Mouse (Mus musculus): Measurements from ENCODE around the gene 9430007A20Rik. TPM values are rescaled to one million over a fixed set of nuclear protein-coding genes. Genes with fewer than 3 reads are reported as not detected.

Gene 9430007A20Rik
- polyA plus RNA-seq, 1 experiment from 2014 or later, result not detected

DNA sequence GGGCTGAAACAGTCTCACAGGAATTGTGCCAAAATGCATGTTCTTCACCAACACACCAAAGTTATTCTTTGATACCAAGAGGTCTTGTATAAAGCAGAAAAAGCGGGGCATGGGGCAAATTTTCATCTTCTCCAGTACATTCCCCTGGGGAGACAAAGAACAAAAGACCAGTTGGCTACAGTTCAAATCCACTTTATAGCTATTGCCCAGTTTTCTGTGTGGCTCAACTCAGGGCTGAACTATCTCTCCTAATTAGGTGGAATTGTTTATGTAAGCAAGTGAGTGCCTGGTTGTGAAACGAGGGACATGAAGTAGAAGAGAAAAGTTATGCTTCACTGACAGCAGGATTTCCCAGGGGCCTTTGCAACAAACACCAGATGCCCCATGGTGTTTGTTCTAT, 41.6 kb downstream of the 9430007A20Rik start:
- no peak for DNase-seq

GRCm38 (mm10) chr4:144565034-144565433, 45.4 kb downstream of the 9430007A20Rik start, which contains the start of gene Gm13124:
Gm13124 (minus strand) TSS chr4:144565134.
- Histone ChIP-seq H3K9ac (replicated peaks) (no peak within 1 kb of the TSS), H3K9me3 (ENCODE audit: low read length) (no peaks in the 10 kb centered on the region), H3K4me1 (ENCODE audit: insufficient read depth) (no peaks in the 10 kb centered on the region), H3K27ac (ENCODE audit: low read depth) (no peak within 1 kb of the TSS), H3K27me3 (ENCODE audit: insufficient read depth, low read length) (no peaks in the 10 kb centered on the region), H3K36me3 (replicated peaks; ENCODE audit: insufficient read depth, low read length) (no peaks in the 10 kb centered on the region), H3K4me3 (ENCODE audit: low read depth, low read length) (no peak within 1 kb of the TSS), H3K4me2 (ENCODE audit: low read depth, low read length) (no peak within 1 kb of the TSS)
- 90% methylated on average over 1 of the region's 1 CpGs for WGBS (ENCODE audit: insufficient replicate concordance)
- TF ChIP-seq CTCF (IDR thresholded peaks at IDR 0.05; ENCODE audit: low read depth) (no peak), EP300 (IDR thresholded peaks at IDR 0.05; ENCODE audit: low read depth) (no peak)
- DNase-seq (no peak), ATAC-seq (no peak)

More for the DNA sequence above, 41.6 kb downstream of the 9430007A20Rik start:
- no peak for TF ChIP-seq EP300 (IDR thresholded peaks at IDR 0.05; ENCODE audit: low read depth)
- TF ChIP-seq CTCF (IDR thresholded peaks at IDR 0.05; ENCODE audit: low read depth), result no peak
- no peak overlapping the region for H3K4me2 ChIP-seq (ENCODE audit: low read depth, low read length)
- no peak overlapping the region for H3K4me3 ChIP-seq (ENCODE audit: low read depth, low read length)
- H3K27me3 ChIP-seq (ENCODE audit: insufficient read depth, low read length), result no peaks in the 10 kb centered on the region
- no peak for ATAC-seq
- H3K9me3 ChIP-seq (ENCODE audit: low read length), result no peaks in the 10 kb centered on the region
- WGBS (ENCODE audit: insufficient replicate concordance), result 53% methylated on average over 2 of the region's 2 CpGs
- no peaks in the 10 kb centered on the region for H3K4me1 ChIP-seq (ENCODE audit: insufficient read depth)
- no peaks in the 10 kb centered on the region for H3K36me3 ChIP-seq (replicated peaks; ENCODE audit: insufficient read depth, low read length)
- no peak overlapping the region for H3K9ac ChIP-seq (replicated peaks)
- no peak overlapping the region for H3K27ac ChIP-seq (ENCODE audit: low read depth)

DNA sequence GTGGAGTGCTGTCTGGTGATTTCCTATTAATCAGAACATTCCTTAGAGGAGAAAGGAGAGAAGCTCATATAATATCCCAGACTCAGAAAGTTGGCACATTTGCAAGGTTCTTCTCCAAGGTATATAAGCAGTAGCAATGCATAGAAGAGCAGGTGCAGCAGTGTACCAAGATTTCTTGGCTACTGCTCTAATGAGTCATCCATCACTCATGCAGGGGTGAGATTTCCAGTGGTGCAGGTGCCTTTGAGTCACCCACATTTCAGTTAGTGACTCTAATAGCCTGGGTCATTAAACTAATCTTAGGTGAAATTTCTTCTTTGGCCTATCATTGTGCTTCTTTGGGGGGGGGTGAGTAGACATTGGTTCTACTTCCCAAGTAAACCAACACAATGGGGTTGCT, 48.1 kb downstream of the 9430007A20Rik start:
- Histone ChIP-seq H3K27ac (ENCODE audit: low read depth) (no peak overlapping the region), H3K27me3 (ENCODE audit: insufficient read depth, low read length) (no peaks in the 10 kb centered on the region), H3K4me3 (ENCODE audit: low read depth, low read length) (no peak overlapping the region), H3K9me3 (ENCODE audit: low read length) (no peaks in the 10 kb centered on the region), H3K36me3 (replicated peaks; ENCODE audit: insufficient read depth, low read length) (no peaks in the 10 kb centered on the region), H3K9ac (replicated peaks) (no peak overlapping the region), H3K4me1 (ENCODE audit: insufficient read depth) (no peaks in the 10 kb centered on the region), H3K4me2 (ENCODE audit: low read depth, low read length) (no peak overlapping the region)
- TF ChIP-seq CTCF (IDR thresholded peaks at IDR 0.05; ENCODE audit: low read depth), result no peak
- no peak for TF ChIP-seq EP300 (IDR thresholded peaks at IDR 0.05; ENCODE audit: low read depth)
- ATAC-seq (no peak), DNase-seq (no peak)

Other genes starting within 250 kb of the 9430007A20Rik start
- not detected in 2 replicates for gene Pramel5, start 239.3 kb upstream of the 9430007A20Rik start, polyA plus RNA-seq (2015; fragmentation: Nextera tagmentation; extraction: Ambion mirVana)
- gene Gm13128, start 189.6 kb upstream of the 9430007A20Rik start, polyA plus RNA-seq (2015; fragmentation: Nextera tagmentation; extraction: Ambion mirVana), result not detected in 2 replicates
- gene Gm13119, start 161.9 kb upstream of the 9430007A20Rik start, polyA plus RNA-seq (2015; fragmentation: Nextera tagmentation; extraction: Ambion mirVana), result not detected in 2 replicates
- not detected in 2 replicates for gene Pramef20, start 141.9 kb upstream of the 9430007A20Rik start, polyA plus RNA-seq (2015; fragmentation: Nextera tagmentation; extraction: Ambion mirVana)
- gene Pramef12, start 111.4 kb upstream of the 9430007A20Rik start, polyA plus RNA-seq (2015; fragmentation: Nextera tagmentation; extraction: Ambion mirVana), result not detected in 2 replicates
- gene 1700012P22Rik, start 81.0 kb upstream of the 9430007A20Rik start, polyA plus RNA-seq (2015; fragmentation: Nextera tagmentation; extraction: Ambion mirVana), result not detected in 2 replicates
- not detected in 2 replicates for gene Gm9944, start 66.5 kb upstream of the 9430007A20Rik start, polyA plus RNA-seq (2015; fragmentation: Nextera tagmentation; extraction: Ambion mirVana)
- gene Aadacl3, start 56.1 kb upstream of the 9430007A20Rik start, polyA plus RNA-seq (2015; fragmentation: Nextera tagmentation; extraction: Ambion mirVana), result not detected in 2 replicates
- not detected in 2 replicates for gene Gm13124, start 45.3 kb downstream of the 9430007A20Rik start, polyA plus RNA-seq (2015; fragmentation: Nextera tagmentation; extraction: Ambion mirVana)
- not detected in 2 replicates for gene Aadacl4, start 93.9 kb downstream of the 9430007A20Rik start, polyA plus RNA-seq (2015; fragmentation: Nextera tagmentation; extraction: Ambion mirVana)
- not detected in 2 replicates for gene Gm436, start 166.5 kb downstream of the 9430007A20Rik start, polyA plus RNA-seq (2015; fragmentation: Nextera tagmentation; extraction: Ambion mirVana)
- gene Gm13178, start 201.6 kb downstream of the 9430007A20Rik start, polyA plus RNA-seq (2015; fragmentation: Nextera tagmentation; extraction: Ambion mirVana), result not detected in 2 replicates